Mouse (Mus musculus): ENCODE results near the gene 1110059E24Rik. TPM values are rescaled to one million over a fixed set of nuclear protein-coding genes. Genes with fewer than 3 reads are reported as not detected.
"Not testable (repeated sequence)": the region's sequence is repeated elsewhere in the genome, so short reads cannot be mapped to it uniquely, and the experiment has no call there.

The 1110059E24Rik gene
- polyA plus RNA-seq, 1 experiment from 2014 or later = 61.0 TPM

DNA sequence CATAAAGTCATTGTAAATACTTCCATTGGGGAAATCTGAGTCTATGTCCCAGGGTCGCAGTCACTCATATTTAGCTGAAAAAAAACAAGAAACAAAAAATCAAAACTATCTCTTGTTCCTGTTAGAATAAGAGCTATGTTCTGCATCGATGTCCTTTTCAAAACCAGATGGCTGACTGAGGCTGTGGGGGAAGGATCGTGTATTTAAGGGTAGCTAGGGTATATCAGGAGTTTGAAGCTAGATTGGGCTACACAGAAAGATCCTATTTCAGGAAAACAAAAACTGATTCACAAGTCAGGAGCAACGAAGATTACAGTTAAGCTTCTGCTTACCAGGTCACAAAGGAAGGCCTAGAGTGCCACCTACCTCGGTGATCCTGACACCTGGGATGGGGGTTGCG lies 42.5 kb downstream of the 1110059E24Rik start:
- Histone ChIP-seq H3K27ac (ENCODE audit: low read length) (no peak overlapping the region), H3K27me3 (ENCODE audit: control insufficient read depth, insufficient read depth, low read depth, low read length) (no peaks in the 10 kb centered on the region), H3K4me1 (ENCODE audit: control insufficient read depth, insufficient read depth, low read length) (peaks cover 8% of the 10 kb centered on the region), H3K9ac (ENCODE audit: low read depth, low read length) (no peak overlapping the region), H3K36me3 (ENCODE audit: control insufficient read depth, insufficient read depth, low read length) (no peaks in the 10 kb centered on the region), H3K9me3 (replicated peaks; ENCODE audit: control insufficient read depth, low read length, poor library complexity, severe bottlenecking) (no peaks in the 10 kb centered on the region), H3K4me3 (ENCODE audit: low read depth, low read length) (no peak overlapping the region), H3K4me2 (ENCODE audit: low read length) (no peak overlapping the region)
- no peak for ATAC-seq
- WGBS = 75% methylated on average over 6 of the region's 6 CpGs

- Histone ChIP-seq H3K36me3 (ENCODE audit: control insufficient read depth, insufficient read depth, low read length) (no peaks in the 10 kb centered on the region), H3K4me2 (ENCODE audit: low read length) (no peak overlapping the region), H3K27me3 (ENCODE audit: control insufficient read depth, insufficient read depth, low read depth, low read length) (no peaks in the 10 kb centered on the region), H3K27ac (ENCODE audit: low read length) (no peak overlapping the region), H3K4me1 (ENCODE audit: control insufficient read depth, insufficient read depth, low read length) (no peaks in the 10 kb centered on the region), H3K9me3 (replicated peaks; ENCODE audit: control insufficient read depth, low read length, poor library complexity, severe bottlenecking) (no peaks in the 10 kb centered on the region), H3K4me3 (ENCODE audit: low read depth, low read length) (no peak overlapping the region), H3K9ac (ENCODE audit: low read depth, low read length) (no peak overlapping the region)
- no peak for ATAC-seq
- WGBS = 93% methylated on average over 3 of the region's 3 CpGs
Observed at GRCm38 (mm10) chr19:21605294-21605693, 47.5 kb downstream of the 1110059E24Rik start.

DNA sequence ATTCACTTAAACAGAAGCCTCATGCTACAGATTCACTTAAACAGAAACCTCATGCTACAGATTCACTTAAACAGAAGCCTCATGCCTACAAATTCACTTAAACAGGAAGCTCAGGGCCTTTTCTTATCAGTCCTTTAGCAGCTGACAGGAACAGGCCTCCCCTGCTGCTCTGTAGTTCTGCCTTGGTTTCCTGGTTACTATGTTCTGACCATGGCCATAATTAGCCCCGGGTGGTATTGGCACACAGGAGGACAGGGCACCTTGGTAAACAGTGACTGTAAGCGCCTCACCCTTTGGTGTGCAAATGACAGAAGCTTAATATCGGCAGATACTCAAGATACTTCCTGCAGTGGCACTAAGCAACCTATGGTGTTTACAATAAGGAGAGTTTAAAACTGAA lies 48.9 kb downstream of the 1110059E24Rik start:
- no peak overlapping the region for H3K27ac ChIP-seq (ENCODE audit: low read length)
- no peaks in the 10 kb centered on the region for H3K9me3 ChIP-seq (replicated peaks; ENCODE audit: control insufficient read depth, low read length, poor library complexity, severe bottlenecking)
- WGBS = 63% methylated on average over 3 of the region's 3 CpGs
- no peak overlapping the region for H3K4me3 ChIP-seq (ENCODE audit: low read depth, low read length)
- H3K4me1 ChIP-seq (ENCODE audit: control insufficient read depth, insufficient read depth, low read length) = no peaks in the 10 kb centered on the region
- ATAC-seq = no peak
- no peaks in the 10 kb centered on the region for H3K36me3 ChIP-seq (ENCODE audit: control insufficient read depth, insufficient read depth, low read length)
- H3K27me3 ChIP-seq (ENCODE audit: control insufficient read depth, insufficient read depth, low read depth, low read length) = no peaks in the 10 kb centered on the region
- no peak overlapping the region for H3K4me2 ChIP-seq (ENCODE audit: low read length)
- H3K9ac ChIP-seq (ENCODE audit: low read depth, low read length) = no peak overlapping the region

DNA sequence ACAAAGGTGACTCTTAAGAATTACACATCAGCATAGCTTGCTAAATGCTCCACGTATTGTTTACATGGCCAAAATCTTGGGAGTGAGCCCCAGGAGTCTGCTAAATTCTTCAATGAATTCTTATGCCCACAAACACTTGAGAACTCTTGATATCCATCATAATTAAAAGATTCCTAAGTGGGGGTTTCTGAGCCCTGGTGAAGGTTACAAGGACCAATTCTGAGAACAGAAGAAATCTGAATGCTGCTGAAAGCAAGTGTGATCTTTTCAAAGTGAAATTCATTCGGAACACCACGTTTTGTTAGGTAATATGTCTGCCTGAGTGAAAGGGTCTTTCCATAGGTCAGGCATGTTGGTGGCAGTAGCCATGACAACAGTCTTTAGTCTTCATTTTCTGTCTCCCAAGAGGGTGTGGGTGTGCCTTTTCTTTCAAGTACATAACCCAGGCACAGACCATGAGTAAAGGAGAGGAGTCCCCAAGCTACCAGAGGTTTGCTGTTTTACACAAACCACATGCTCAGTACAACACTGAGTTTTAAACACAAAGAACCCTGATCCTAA lies 51.2 kb downstream of the 1110059E24Rik start:
- no peak overlapping the region for H3K9ac ChIP-seq (ENCODE audit: low read depth, low read length)
- H3K36me3 ChIP-seq (ENCODE audit: control insufficient read depth, insufficient read depth, low read length) = no peaks in the 10 kb centered on the region
- H3K4me1 ChIP-seq (ENCODE audit: control insufficient read depth, insufficient read depth, low read length) = no peaks in the 10 kb centered on the region
- H3K27me3 ChIP-seq (ENCODE audit: control insufficient read depth, insufficient read depth, low read depth, low read length) = no peaks in the 10 kb centered on the region
- WGBS = 21% methylated on average over 3 of the region's 3 CpGs
- no peak for ATAC-seq
- no peak overlapping the region for H3K4me3 ChIP-seq (ENCODE audit: low read depth, low read length)
- H3K4me2 ChIP-seq (ENCODE audit: low read length) = no peak overlapping the region
- 0 out of 2 replicates have a peak, but pooled peaks cover 2% of the 10 kb centered on the region for H3K9me3 ChIP-seq (replicated peaks; ENCODE audit: control insufficient read depth, low read length, poor library complexity, severe bottlenecking)
- no peak overlapping the region for H3K27ac ChIP-seq (ENCODE audit: low read length)

GRCm38 (mm10) chr19:21598659-21599352 lies 54.0 kb downstream of the 1110059E24Rik start:
- 0 out of 2 replicates have a peak, but pooled peaks cover 2% of the 10 kb centered on the region for H3K9me3 ChIP-seq (replicated peaks; ENCODE audit: control insufficient read depth, low read length, poor library complexity, severe bottlenecking)
- no peak overlapping the region for H3K4me2 ChIP-seq (ENCODE audit: low read length)
- peaks cover 9% of the 10 kb centered on the region; the same call in 1 of the 2 replicates for H3K36me3 ChIP-seq (ENCODE audit: control insufficient read depth, insufficient read depth, low read length)
- H3K27me3 ChIP-seq (ENCODE audit: control insufficient read depth, insufficient read depth, low read depth, low read length) = no peaks in the 10 kb centered on the region
- 69% methylated on average over 8 of the region's 8 CpGs for WGBS
- no peak overlapping the region for H3K27ac ChIP-seq (ENCODE audit: low read length)
- H3K9ac ChIP-seq (ENCODE audit: low read depth, low read length) = no peak overlapping the region
- H3K4me1 ChIP-seq (ENCODE audit: control insufficient read depth, insufficient read depth, low read length) = no peaks in the 10 kb centered on the region
- no peak overlapping the region for H3K4me3 ChIP-seq (ENCODE audit: low read depth, low read length)
- ATAC-seq = no peak

- Histone ChIP-seq H3K4me3 (ENCODE audit: low read depth, low read length) (no peak overlapping the region), H3K4me2 (ENCODE audit: low read length) (no peak overlapping the region), H3K9me3 (replicated peaks; ENCODE audit: control insufficient read depth, low read length, poor library complexity, severe bottlenecking) (0 out of 2 replicates have a peak, but pooled peaks cover 2% of the 10 kb centered on the region), H3K27ac (ENCODE audit: low read length) (no peak overlapping the region), H3K9ac (ENCODE audit: low read depth, low read length) (no peak overlapping the region), H3K4me1 (ENCODE audit: control insufficient read depth, insufficient read depth, low read length) (no peaks in the 10 kb centered on the region), H3K36me3 (ENCODE audit: control insufficient read depth, insufficient read depth, low read length) (peaks cover 9% of the 10 kb centered on the region; the same call in 1 of the 2 replicates), H3K27me3 (ENCODE audit: control insufficient read depth, insufficient read depth, low read depth, low read length) (no peaks in the 10 kb centered on the region)
- 89% methylated on average over 1 of the region's 1 CpGs for WGBS
- ATAC-seq = no peak
Observed at GRCm38 (mm10) chr19:21594676-21595075, 58.1 kb downstream of the 1110059E24Rik start.

- not testable (repeated sequence) for H3K4me2 ChIP-seq (ENCODE audit: low read length); H3K36me3 ChIP-seq (ENCODE audit: control insufficient read depth, insufficient read depth, low read length); H3K27me3 ChIP-seq (ENCODE audit: control insufficient read depth, insufficient read depth, low read depth, low read length); ATAC-seq; H3K27ac ChIP-seq (ENCODE audit: low read length); H3K4me1 ChIP-seq (ENCODE audit: control insufficient read depth, insufficient read depth, low read length); H3K4me3 ChIP-seq (ENCODE audit: low read depth, low read length); H3K9me3 ChIP-seq (replicated peaks; ENCODE audit: control insufficient read depth, low read length, poor library complexity, severe bottlenecking); H3K9ac ChIP-seq (ENCODE audit: low read depth, low read length)
- 89% methylated on average over 5 of the region's 5 CpGs for WGBS
Observed at GRCm38 (mm10) chr19:21592216-21592615, 60.6 kb downstream of the 1110059E24Rik start.

GRCm38 (mm10) chr19:21589888-21590287 lies 62.9 kb downstream of the 1110059E24Rik start:
- Histone ChIP-seq H3K4me1 (ENCODE audit: control insufficient read depth, insufficient read depth, low read length) (no peaks in the 10 kb centered on the region), H3K36me3 (ENCODE audit: control insufficient read depth, insufficient read depth, low read length) (peaks cover 4% of the 10 kb centered on the region; the same call in 1 of the 2 replicates), H3K4me3 (ENCODE audit: low read depth, low read length) (no peak overlapping the region), H3K27me3 (ENCODE audit: control insufficient read depth, insufficient read depth, low read depth, low read length) (no peaks in the 10 kb centered on the region), H3K9me3 (replicated peaks; ENCODE audit: control insufficient read depth, low read length, poor library complexity, severe bottlenecking) (no peaks in the 10 kb centered on the region), H3K9ac (ENCODE audit: low read depth, low read length) (no peak overlapping the region), H3K4me2 (ENCODE audit: low read length) (no peak overlapping the region), H3K27ac (ENCODE audit: low read length) (no peak overlapping the region)
- no peak for ATAC-seq
- WGBS = 98% methylated on average over 1 of the region's 1 CpGs

DNA sequence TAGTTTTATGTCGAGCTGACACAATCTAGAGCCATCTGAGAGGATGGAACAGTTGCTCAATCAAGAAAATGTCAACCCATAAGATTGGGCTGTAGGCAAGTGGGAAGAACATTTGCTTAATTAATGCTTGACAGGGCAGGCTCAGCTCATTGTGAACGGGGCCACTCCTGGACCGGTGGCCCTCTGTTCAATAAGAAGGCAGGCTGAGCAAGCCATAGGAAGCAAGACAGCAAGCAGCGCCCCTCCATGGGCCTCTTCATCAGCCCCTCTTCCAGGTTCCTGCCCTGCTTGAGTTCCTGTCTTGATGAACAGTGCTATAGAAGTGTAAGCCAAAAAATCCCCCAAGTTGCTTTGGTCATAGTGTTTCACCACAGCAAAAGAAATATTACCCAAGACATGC lies 65.2 kb downstream of the 1110059E24Rik start:
- H3K36me3 ChIP-seq (ENCODE audit: control insufficient read depth, insufficient read depth, low read length) = no peaks in the 10 kb centered on the region
- no peaks in the 10 kb centered on the region for H3K27me3 ChIP-seq (ENCODE audit: control insufficient read depth, insufficient read depth, low read depth, low read length)
- ATAC-seq = no peak
- H3K9ac ChIP-seq (ENCODE audit: low read depth, low read length) = no peak overlapping the region
- WGBS = 63% methylated on average over 4 of the region's 4 CpGs
- H3K4me2 ChIP-seq (ENCODE audit: low read length) = no peak overlapping the region
- H3K4me1 ChIP-seq (ENCODE audit: control insufficient read depth, insufficient read depth, low read length) = no peaks in the 10 kb centered on the region
- H3K27ac ChIP-seq (ENCODE audit: low read length) = no peak overlapping the region
- no peaks in the 10 kb centered on the region for H3K9me3 ChIP-seq (replicated peaks; ENCODE audit: control insufficient read depth, low read length, poor library complexity, severe bottlenecking)
- H3K4me3 ChIP-seq (ENCODE audit: low read depth, low read length) = no peak overlapping the region
